Mouse (Mus musculus) CD8-positive naive resting alpha-beta T cell, adult 2 months (primary cell): ENCODE results near the gene Ptrh2.

ENCODE experiments used
- DNase-seq, 2 experiments: peaks; one replicate each; pipeline ENCODE4 v3.0.0; 2022; ENCODE audit warnings: low read depth in 2 of 2, low spot score in 2 of 2

Gene Ptrh2

DNA sequence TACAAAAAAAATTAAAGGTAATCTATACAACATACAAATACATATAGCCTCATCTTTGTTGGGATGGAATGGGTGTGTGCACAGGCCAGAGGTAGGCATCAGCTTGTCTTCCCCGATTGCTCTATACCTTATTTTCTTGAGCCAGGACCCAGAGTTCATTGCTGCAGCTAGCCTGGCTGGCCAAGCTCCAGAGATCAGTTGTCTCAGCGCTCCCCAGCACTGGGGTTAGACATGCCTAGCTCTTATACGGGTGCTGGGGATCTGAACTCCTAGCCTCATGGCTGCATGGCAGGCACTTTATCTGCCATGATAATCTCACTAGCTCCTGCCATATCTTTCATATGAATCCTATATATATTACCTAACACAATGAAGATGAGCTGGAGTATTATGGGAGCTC, 15.6 kb upstream of the Ptrh2 start:
- DNase-seq: no peak

DNA sequence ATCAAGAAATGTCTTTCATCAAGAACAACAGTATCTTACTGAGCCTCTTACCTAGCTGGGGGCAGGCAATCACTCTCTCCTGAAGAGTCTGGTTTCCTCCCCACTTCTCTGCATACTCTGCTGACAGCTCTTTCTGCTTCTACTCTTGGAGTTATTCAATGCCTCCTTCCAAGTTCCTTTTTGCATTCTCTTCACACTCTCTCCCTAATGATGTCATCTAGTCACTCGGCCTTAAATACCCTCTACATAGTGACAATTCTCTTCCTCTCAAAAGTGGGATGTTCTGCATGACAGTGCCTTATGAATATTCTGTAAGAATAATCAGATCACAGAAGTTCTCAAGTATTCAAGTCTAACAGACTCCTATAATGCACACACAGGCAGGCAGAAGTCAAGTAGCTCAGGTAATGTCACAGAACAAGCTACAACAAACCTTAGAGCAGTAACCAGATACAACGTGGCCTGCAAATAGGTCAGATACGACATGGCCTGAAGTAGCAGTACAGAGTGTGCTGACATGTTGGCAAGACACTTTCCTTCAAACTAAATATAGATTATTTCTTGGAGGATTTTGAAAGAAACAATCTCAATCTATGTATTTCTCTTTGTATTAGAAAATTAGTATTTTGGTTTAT, 12.6 kb upstream of the Ptrh2 start:
- no peak for DNase-seq

- DNase-seq: no peak
These were observed 11.0 kb upstream of the Ptrh2 start for GRCm38 (mm10) chr11:86672772-86673171.

GRCm38 (mm10) chr11:86675520-86675919, 8.3 kb upstream of the Ptrh2 start:
- no peak for DNase-seq

GRCm38 (mm10) chr11:86678957-86679356, 4.8 kb upstream of the Ptrh2 start:
- DNase-seq: no peak

- DNase-seq: no peak
These were observed 3.1 kb upstream of the Ptrh2 start for GRCm38 (mm10) chr11:86680729-86681128.

DNA sequence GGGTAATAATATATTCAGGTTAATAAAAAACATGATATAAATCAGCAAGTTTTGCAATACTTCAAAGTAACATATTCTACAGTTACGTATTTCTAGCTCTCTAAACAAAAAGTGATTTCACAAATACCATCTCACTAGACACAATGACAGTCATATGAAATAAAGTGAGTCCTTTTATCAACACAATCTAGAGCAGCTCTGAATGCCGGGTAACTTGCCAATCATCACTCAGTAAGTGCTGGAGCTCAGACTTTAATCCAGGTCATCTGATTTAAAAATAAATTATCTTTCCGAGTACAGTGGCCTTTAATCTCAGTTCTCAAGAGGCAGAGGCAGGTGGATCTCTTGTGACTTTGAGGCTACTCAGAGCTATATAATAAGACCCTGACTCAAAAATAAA, 2.4 kb upstream of the Ptrh2 start:
- no peak for DNase-seq

- no peak for DNase-seq
These were observed 924 bp upstream of the Ptrh2 start for GRCm38 (mm10) chr11:86682861-86683260.

- no peak for DNase-seq
These were observed 584 bp downstream of the Ptrh2 start for GRCm38 (mm10) chr11:86684126-86685012.

DNA sequence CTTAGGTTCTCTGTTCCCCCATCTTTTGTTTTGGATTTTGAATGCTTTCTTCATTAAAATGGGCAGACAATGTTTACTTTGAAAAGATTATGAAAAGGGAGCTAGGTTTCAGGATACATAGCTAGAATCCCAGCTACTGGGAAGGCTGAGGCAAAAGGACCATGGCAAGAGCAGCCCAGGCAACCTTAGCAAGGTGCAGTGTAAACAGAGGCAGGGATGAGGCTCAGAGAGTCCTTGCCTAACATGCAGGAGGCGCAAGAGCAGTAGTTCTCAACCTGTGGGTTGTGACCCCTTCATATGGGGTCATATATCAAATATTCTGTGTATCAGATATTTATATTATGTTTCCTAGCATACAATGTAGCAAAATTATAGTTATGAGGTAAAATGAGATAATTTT, 1.6 kb downstream of the Ptrh2 start:
- DNase-seq: no peak

- no peak for DNase-seq
These were observed 6.6 kb downstream of the Ptrh2 start for GRCm38 (mm10) chr11:86690383-86690782.

DNA sequence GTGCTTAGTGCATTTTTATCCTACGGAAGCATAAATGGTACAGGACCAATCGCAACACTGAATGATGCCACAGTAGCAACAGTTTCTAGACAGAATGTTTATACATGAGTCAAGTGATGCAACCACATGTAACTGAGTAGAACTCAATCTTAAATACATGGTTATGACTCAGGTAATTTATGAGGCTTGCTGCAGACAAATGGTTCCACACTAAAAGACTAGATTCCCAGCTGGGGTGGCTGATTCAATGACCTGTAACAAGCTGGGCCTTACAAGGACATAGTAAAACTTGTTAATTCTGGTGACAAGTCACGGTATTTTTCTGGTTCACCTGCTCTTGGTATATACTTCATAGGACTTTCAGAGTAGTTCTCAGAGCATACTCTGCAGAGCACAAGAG, 7.7 kb downstream of the Ptrh2 start:
- no peak for DNase-seq

DNA sequence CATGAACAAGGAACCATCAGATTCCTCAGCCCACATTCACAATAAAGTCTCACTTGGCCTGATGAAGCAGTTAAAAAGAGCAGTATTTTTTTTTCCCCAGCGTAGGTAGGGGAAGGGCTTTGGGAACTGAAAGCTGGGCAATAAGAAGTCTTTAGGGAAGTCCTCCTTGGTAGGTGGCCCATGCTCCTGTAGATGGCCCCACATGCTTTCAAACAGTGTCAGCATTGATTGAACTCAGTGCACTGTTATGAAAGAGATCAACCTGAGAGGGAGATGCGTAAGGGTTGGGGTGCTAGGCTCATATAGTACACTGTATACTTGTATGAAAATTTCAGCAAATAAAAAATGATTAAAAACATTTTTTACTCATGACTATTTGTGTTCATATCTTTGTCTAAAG, 8.2 kb downstream of the Ptrh2 start:
- DNase-seq: no peak

DNA sequence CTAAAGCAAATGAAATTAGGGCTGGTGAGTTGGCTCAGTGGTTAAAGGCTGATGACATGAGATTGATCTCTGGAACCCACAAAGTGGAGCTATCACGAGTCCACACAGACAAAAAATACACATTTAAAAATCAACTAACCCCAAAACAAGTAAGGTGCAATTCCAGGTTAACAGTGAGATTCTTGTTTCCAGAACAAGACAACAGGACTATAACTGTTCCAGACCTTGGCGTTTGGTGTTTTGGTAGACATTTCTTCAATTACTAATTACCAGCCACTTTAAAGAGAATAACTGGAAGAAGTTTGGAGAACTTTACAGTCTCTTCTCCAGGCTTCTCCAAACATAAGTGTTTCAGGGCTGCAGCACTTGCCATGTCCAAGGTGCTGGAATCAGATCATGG, 8.8 kb downstream of the Ptrh2 start:
- no peak for DNase-seq

GRCm38 (mm10) chr11:86695461-86695860, 11.7 kb downstream of the Ptrh2 start:
- no peak for DNase-seq

DNA sequence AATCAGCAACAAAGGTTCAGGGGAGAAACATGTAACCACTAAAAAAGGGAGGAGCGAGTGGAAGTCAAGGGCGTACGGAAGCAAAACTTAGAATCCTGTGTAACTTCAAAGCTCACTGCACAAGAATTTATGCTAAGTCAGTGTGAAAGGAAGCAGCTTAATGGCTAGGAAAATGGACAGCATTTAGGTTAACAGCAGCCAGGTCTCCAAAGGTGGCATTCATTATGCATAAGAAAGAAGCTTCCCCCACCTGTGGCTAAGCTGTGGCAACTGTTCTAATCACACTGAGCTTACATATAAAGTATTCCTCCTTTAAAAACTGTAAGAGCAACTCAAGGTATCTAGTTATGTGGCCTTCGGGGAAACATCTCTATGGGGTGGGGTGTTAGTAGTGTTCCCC, 17.4 kb downstream of the Ptrh2 start:
- DNase-seq: no peak

GRCm38 (mm10) chr11:86714606-86715005, 30.8 kb downstream of the Ptrh2 start:
- no peak for DNase-seq

DNA sequence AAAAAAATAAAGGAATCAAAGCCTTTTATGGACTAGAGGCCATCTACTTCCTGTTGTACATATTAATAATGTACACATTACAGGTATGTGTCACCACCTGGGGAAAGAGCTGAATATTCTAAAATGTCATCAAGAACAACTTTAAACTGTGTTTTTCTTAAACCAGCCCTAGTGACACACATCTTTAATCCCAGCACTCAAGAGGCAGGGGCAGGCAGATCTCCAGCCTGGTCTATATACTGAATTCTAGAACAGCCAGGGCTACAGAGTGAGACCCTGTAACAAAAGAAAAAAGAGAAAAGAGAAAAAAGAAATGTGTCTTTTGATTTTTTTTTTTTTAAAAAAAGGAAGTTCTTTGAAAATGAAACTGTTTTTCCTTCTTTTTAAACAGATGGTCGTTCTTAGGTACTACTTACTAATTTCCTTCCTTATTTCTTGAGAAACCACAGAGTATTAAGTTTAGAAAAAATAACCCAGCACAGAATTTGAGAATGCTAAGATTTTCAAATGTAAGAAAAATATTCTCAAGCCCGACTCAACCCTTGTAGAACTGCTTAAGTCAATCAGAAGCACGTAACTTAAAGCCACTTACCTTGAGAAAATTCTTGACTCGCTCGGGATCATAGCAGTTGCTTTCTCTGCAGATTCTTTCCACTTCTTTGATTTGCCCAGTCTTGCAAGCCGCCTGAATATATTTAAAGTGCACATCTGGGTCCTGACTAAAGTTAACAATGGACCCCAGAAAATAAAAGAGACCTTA, 33.7 kb downstream of the Ptrh2 start:
- DNase-seq: no peak

DNA sequence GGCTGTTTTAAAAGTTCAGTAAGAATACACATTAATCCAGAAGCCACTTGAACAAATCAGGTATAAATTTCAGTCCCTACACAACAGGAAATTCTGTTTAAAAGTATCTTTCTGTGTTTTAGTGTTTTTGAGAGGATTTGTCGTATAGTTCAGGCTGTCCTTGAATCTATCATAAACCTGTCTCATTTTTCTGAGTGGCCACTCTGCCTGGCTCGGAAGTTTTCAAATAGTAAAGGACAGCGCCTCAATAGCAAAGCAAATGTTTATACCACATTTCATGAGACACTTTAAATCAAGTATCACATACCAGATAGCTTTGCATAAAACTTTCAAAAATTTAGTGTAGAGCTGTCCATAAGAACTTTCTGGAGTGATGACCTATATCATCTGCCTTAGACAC, 34.6 kb downstream of the Ptrh2 start:
- DNase-seq: no peak

DNA sequence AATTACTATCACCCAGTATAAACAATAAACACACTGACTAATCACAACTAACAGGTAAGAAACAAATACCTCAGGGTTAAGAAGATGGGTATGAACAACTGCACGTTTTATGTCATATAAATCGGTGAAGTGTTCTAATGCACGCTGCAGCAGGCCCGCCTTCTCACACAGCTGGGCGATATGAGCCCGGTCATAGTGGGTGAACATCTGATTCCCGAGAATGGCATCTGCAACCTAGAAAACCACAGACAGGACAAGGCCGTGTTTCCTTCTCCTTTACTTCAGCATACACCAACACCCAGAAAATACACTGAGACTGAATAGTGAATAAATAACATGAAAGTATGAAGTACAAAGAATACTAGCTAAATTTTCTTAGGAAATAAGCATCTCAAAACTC, 35.6 kb downstream of the Ptrh2 start:
- no peak for DNase-seq

GRCm38 (mm10) chr11:86724004-86724403, 40.2 kb downstream of the Ptrh2 start:
- no peak for DNase-seq

- no peak for DNase-seq
These were observed 41.2 kb downstream of the Ptrh2 start for GRCm38 (mm10) chr11:86724982-86725381.
